Mouse (Mus musculus): ENCODE results near the gene Tmem151a.

GRCm38 (mm10) chr19:5052166-5052822, 33.0 kb downstream of the Tmem151a start:
- TF ChIP-seq GATA1 (IDR thresholded peaks at IDR 0.05; ENCODE audit: low read length), result no peak
- TF ChIP-seq TAL1 (IDR thresholded peaks at IDR 0.05; ENCODE audit: low read length), result no peak
